Mouse (Mus musculus) heart, adult 2 months (tissue): Measurements from ENCODE around the gene Eps8.

Experiments
- EP300 ChIP-seq: fragments of 200-500 bp; IDR thresholded peaks from 2 replicates; pipeline ENCODE4 v1.6.1; 2011; ENCODE audit warnings: low read depth, low read length, control low read depth; ENCODE audit not compliant: insufficient read depth
- POLR2A ChIP-seq: fragments of 200-500 bp; IDR thresholded peaks from 2 replicates; pipeline ENCODE4 v1.6.1; 2011; ENCODE audit warnings: mild to moderate bottlenecking, low read depth, low read length, control low read depth; ENCODE audit not compliant: insufficient read depth

DNA sequence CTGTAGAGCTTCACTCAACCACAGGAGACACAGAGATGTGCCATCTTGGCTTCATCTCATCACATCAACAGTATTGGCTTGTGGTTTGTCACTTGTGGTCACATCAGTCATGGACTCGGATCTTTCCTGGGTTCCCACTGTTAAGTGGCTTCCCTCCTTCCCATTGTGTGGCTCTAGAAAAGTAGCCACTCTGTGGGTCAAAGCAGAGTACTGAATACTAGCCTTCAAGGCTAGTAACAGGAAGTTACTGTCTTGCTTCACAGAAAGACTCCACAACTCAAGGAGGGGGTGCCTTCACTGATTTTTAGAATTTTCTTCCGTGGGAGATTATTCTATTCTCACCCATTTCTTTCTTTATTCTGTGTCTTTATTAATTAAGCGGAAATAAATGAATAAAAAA is 109.3 kb downstream of the Eps8 start:
- no peak for TF ChIP-seq POLR2A
- no peak for TF ChIP-seq EP300
